Mouse (Mus musculus) A20 (cell line): Measurements from ENCODE around the gene Cyb5r2.
A peak's percentile ranks its signal among the peaks of the same experiment; 100 is the strongest.

Experiments used
- DNase-seq: peaks from one replicate; pipeline ENCODE4 v3.0.0-alpha.2; 2011; ENCODE audit warnings: low read depth, low spot score

Cyb5r2 gene

GRCm38 (mm10) chr7:107722536-107722935, 35.3 kb downstream of the Cyb5r2 start:
- DNase-seq: no peak

GRCm38 (mm10) chr7:107720771-107721170, 37.1 kb downstream of the Cyb5r2 start:
- no peak for DNase-seq

- no peak for DNase-seq
Measured at GRCm38 (mm10) chr7:107714067-107714466, 43.8 kb downstream of the Cyb5r2 start.

- DNase-seq: no peak
Measured at GRCm38 (mm10) chr7:107712743-107713142, 45.1 kb downstream of the Cyb5r2 start.

- DNase-seq: peak; percentile 89
Measured at GRCm38 (mm10) chr7:107708491-107709112, 49.2 kb downstream of the Cyb5r2 start.

- peak; percentile 80 for DNase-seq
Measured at GRCm38 (mm10) chr7:107707650-107708049, 50.2 kb downstream of the Cyb5r2 start.

GRCm38 (mm10) chr7:107705941-107706340, 51.9 kb downstream of the Cyb5r2 start:
- DNase-seq: no peak

GRCm38 (mm10) chr7:107702461-107703380, 55.1 kb downstream of the Cyb5r2 start:
- peak; percentile 68 for DNase-seq

- no peak for DNase-seq
Measured at GRCm38 (mm10) chr7:107700646-107701045, 57.2 kb downstream of the Cyb5r2 start.

GRCm38 (mm10) chr7:107699926-107700325, 57.9 kb downstream of the Cyb5r2 start:
- DNase-seq: no peak
